Mouse (Mus musculus): Measurements from ENCODE around the gene Rdh13.

The Rdh13 gene

GRCm38 (mm10) chr7:4445216-4445791, at the start of gene Rdh13:
Rdh13 (minus strand) TSS chr7:4445649.
- DNase-seq (ENCODE audit: low spot score in 2 of 2) = peak; percentile 83 to 85

- no peak for DNase-seq (ENCODE audit: low spot score in 2 of 2)
These were observed 48.5 kb upstream of the Rdh13 start for GRCm38 (mm10) chr7:4493991-4494390.

GRCm38 (mm10) chr7:4492284-4493224, 47.1 kb upstream of the Rdh13 start:
- no peak for DNase-seq (ENCODE audit: low spot score in 2 of 2)

GRCm38 (mm10) chr7:4491308-4491707, 45.9 kb upstream of the Rdh13 start:
- DNase-seq (ENCODE audit: low spot score in 2 of 2) = no peak

- no peak for DNase-seq (ENCODE audit: low spot score in 2 of 2)
These were observed 36.8 kb upstream of the Rdh13 start for GRCm38 (mm10) chr7:4482281-4482680.

GRCm38 (mm10) chr7:4479674-4480073, 34.2 kb upstream of the Rdh13 start:
- no peak for DNase-seq (ENCODE audit: low spot score in 2 of 2)

- no peak for DNase-seq (ENCODE audit: low spot score in 2 of 2)
These were observed 33.4 kb upstream of the Rdh13 start for GRCm38 (mm10) chr7:4478796-4479291.

GRCm38 (mm10) chr7:4478021-4478795, 32.8 kb upstream of the Rdh13 start:
- peak; percentile 53 to 72 for DNase-seq (ENCODE audit: low spot score in 2 of 2)

- DNase-seq (ENCODE audit: low spot score in 2 of 2) = no peak
These were observed 28.5 kb upstream of the Rdh13 start for GRCm38 (mm10) chr7:4473940-4474339.

GRCm38 (mm10) chr7:4471179-4471555, 25.7 kb upstream of the Rdh13 start:
- peak; percentile 79 to 84 for DNase-seq (ENCODE audit: low spot score in 2 of 2)

GRCm38 (mm10) chr7:4470275-4471178, 25.1 kb upstream of the Rdh13 start:
- DNase-seq (ENCODE audit: low spot score in 2 of 2) = peak; percentile 56 to 65

GRCm38 (mm10) chr7:4467801-4468200, 22.4 kb upstream of the Rdh13 start:
- DNase-seq (ENCODE audit: low spot score in 2 of 2) = no peak

- peak; percentile 55 to 72 for DNase-seq (ENCODE audit: low spot score in 2 of 2)
These were observed 18.9 kb upstream of the Rdh13 start for GRCm38 (mm10) chr7:4464194-4464824.

- no peak for DNase-seq (ENCODE audit: low spot score in 2 of 2)
These were observed 15.4 kb upstream of the Rdh13 start, which contains the start of gene Eps8l1 for GRCm38 (mm10) chr7:4460576-4461434. Eps8l1 (plus strand) TSS chr7:4460674.

- DNase-seq (ENCODE audit: low spot score in 2 of 2) = peak; percentile 53 to 71
These were observed 7.2 kb upstream of the Rdh13 start for GRCm38 (mm10) chr7:4452644-4453043.

- no peak for DNase-seq (ENCODE audit: low spot score in 2 of 2)
These were observed 3.8 kb upstream of the Rdh13 start for GRCm38 (mm10) chr7:4449211-4449610.

- DNase-seq (ENCODE audit: low spot score in 2 of 2) = no peak
These were observed 3.0 kb upstream of the Rdh13 start for GRCm38 (mm10) chr7:4448439-4448838.

- no peak for DNase-seq (ENCODE audit: low spot score in 2 of 2)
These were observed 1.7 kb upstream of the Rdh13 start for GRCm38 (mm10) chr7:4447138-4447537.

- DNase-seq (ENCODE audit: low spot score in 2 of 2) = no peak
These were observed 4.9 kb downstream of the Rdh13 start for GRCm38 (mm10) chr7:4440549-4440948.
